Comparison of ENCODE assay signal across 18 mouse cellular contexts in genomic region chr1:98350725-98351124, GRCm38 (mm10).
"Had no signal": no experiment of that assay in that cellular context is flagged by ENCODE, and none has a peak within 500 bp of the region (broad histone marks: within the 10 kb centered on the region; RNA-seq: fewer than 3 reads in every experiment).

No protein-coding gene starts in this region.

- H3K4me3 ChIP-seq: limb, embryonic 12.5 days; limb, embryonic 15.5 days; midbrain, embryonic 12.5 days; myocyte; neural tube, embryonic 13.5 days; stomach, embryonic 15.5 days had no signal

- H3K4me2 ChIP-seq: limb, embryonic 12.5 days; limb, embryonic 15.5 days; liver, embryonic 11.5 days; lung, embryonic 14.5 days; midbrain, embryonic 12.5 days; neural tube, embryonic 13.5 days; stomach, embryonic 15.5 days had no signal

- ATAC-seq: liver, postnatal 0 days; lung, postnatal 0 days had no signal

- H3K27ac ChIP-seq: kidney, postnatal 0 days; limb, embryonic 12.5 days; limb, embryonic 15.5 days; liver, embryonic 14.5 days; macrophage; midbrain, embryonic 12.5 days; stomach, embryonic 15.5 days had no signal

- H3K36me3 ChIP-seq: limb, embryonic 12.5 days; limb, embryonic 15.5 days; midbrain, embryonic 12.5 days; neural tube, embryonic 13.5 days; stomach, embryonic 15.5 days had no signal

- DNase-seq: left cerebral cortex, postnatal 4 days; liver, postnatal 0 days; right cerebral cortex, postnatal 25 days; spleen, adult 18-20 months; thymus, adult 18-20 months; thymus, postnatal 36 days had no signal

- H3K27me3 ChIP-seq: limb, embryonic 12.5 days; limb, embryonic 15.5 days; midbrain, embryonic 12.5 days; neural tube, embryonic 13.5 days; stomach, embryonic 15.5 days had no signal

- H3K9me3 ChIP-seq: limb, embryonic 12.5 days; limb, embryonic 15.5 days; midbrain, embryonic 12.5 days; neural tube, embryonic 13.5 days; stomach, embryonic 15.5 days had no signal

- H3K4me1 ChIP-seq: limb, embryonic 12.5 days; limb, embryonic 15.5 days; neural tube, embryonic 13.5 days; stomach, embryonic 15.5 days had no signal

- H3K9ac ChIP-seq: limb, embryonic 12.5 days; limb, embryonic 15.5 days; liver, embryonic 14.5 days; liver, postnatal 0 days; lung, embryonic 14.5 days; midbrain, embryonic 12.5 days; neural tube, embryonic 13.5 days; stomach, embryonic 15.5 days had no signal
